Mouse (Mus musculus) neural tube, embryonic 14.5 days (tissue): ENCODE measurements at regions not wholly inside any gene's neighbourhood (a gene's known extent, or its start where the extent isn't known, plus 50 kb on each side); places are given as distances from the start of the nearest gene placed in this dataset.

Experiments
- ATAC-seq: fragments of 200-750 bp; cut with Nextera tagmentation; 2 replicates; pipeline ENCODE4 v1.8.0; 2017; ENCODE audit warnings: low read depth, mild to moderate bottlenecking, moderate TSS enrichment, moderate library complexity
- H3K27ac ChIP-seq: fragments of 300-500 bp; sonication (generic); 2 replicates; pipeline ENCODE4 v1.5.1; 2014; ENCODE audit warnings: low read depth, mild to moderate bottlenecking, control low read depth, low read length, moderate library complexity, mixed read lengths
- H3K27me3 ChIP-seq: fragments of 300-500 bp; sonication (generic); 2 replicates; pipeline ENCODE4 v1.6.1; 2014; ENCODE audit warnings: low read length; ENCODE audit not compliant: control insufficient read depth, insufficient read depth
- H3K36me3 ChIP-seq: fragments of 300-500 bp; sonication (generic); 2 replicates; pipeline ENCODE4 v1.6.1; 2014; ENCODE audit warnings: low read length, mixed read lengths; ENCODE audit not compliant: control insufficient read depth, insufficient read depth
- H3K4me1 ChIP-seq: fragments of 300-500 bp; sonication (generic); 2 replicates; pipeline ENCODE4 v1.6.1; 2014; ENCODE audit warnings: low read length; ENCODE audit not compliant: control insufficient read depth, insufficient read depth
- H3K4me2 ChIP-seq: fragments of 300-500 bp; sonication (generic); 2 replicates; pipeline ENCODE4 v1.6.1; 2014; ENCODE audit warnings: mild to moderate bottlenecking, low read depth, low read length, control low read depth
- H3K4me3 ChIP-seq: fragments of 300-500 bp; sonication (generic); 2 replicates; pipeline ENCODE4 v1.5.1; 2014; ENCODE audit warnings: low read depth, low read length, control low read depth, mixed read lengths
- H3K9ac ChIP-seq: fragments of 300-500 bp; sonication (generic); replicated peaks from 2 replicates; pipeline ENCODE4 v1.6.1; 2014; ENCODE audit warnings: low read depth, mild to moderate bottlenecking, control low read depth, low read length, mixed read lengths
- H3K9me3 ChIP-seq: fragments of 300-500 bp; sonication (generic); 2 replicates; pipeline ENCODE4 v1.6.1; 2016; ENCODE audit warnings: low read length; ENCODE audit not compliant: control insufficient read depth
- WGBS: fragments of 180-500 bp; shearing (Covaris S2); extraction: QIAGEN DNeasy Blood & Tissue Kit; methylation state at CpG from one replicate; pipeline ENCODE4 v1.1.7; 2014; 5-methylcytosine and 5-hydroxymethylcytosine counted together

- 91% methylated on average over 2 of the region's 2 CpGs for WGBS
- Histone ChIP-seq H3K9me3 (no peaks in the 10 kb centered on the region), H3K4me1 (no peaks in the 10 kb centered on the region), H3K4me3 (no peak overlapping the region), H3K27me3 (no peaks in the 10 kb centered on the region), H3K27ac (no peak overlapping the region), H3K4me2 (no peak overlapping the region), H3K9ac (no peak overlapping the region), H3K36me3 (no peaks in the 10 kb centered on the region)
- no peak for ATAC-seq
Measured at GRCm38 (mm10) chr3:148134646-148135045, 855.7 kb downstream of the Adgrl2 start.

GRCm38 (mm10) chr3:148115576-148115975 lies 874.8 kb downstream of the Adgrl2 start:
- no peaks in the 10 kb centered on the region for H3K4me1 ChIP-seq
- H3K9ac ChIP-seq = no peak overlapping the region
- H3K27me3 ChIP-seq = no peaks in the 10 kb centered on the region
- ATAC-seq = no peak
- no peak overlapping the region for H3K4me2 ChIP-seq
- H3K36me3 ChIP-seq = no peaks in the 10 kb centered on the region
- H3K27ac ChIP-seq = no peak overlapping the region
- H3K9me3 ChIP-seq = no peaks in the 10 kb centered on the region
- no peak overlapping the region for H3K4me3 ChIP-seq

- Histone ChIP-seq H3K4me1 (no peaks in the 10 kb centered on the region), H3K9me3 (no peaks in the 10 kb centered on the region), H3K4me3 (no peak overlapping the region), H3K27ac (no peak overlapping the region), H3K9ac (no peak overlapping the region), H3K27me3 (no peaks in the 10 kb centered on the region), H3K4me2 (no peak overlapping the region), H3K36me3 (no peaks in the 10 kb centered on the region)
- WGBS = 81% methylated on average over 3 of the region's 3 CpGs
- ATAC-seq = no peak
Measured at GRCm38 (mm10) chr3:148112204-148112603, 878.2 kb downstream of the Adgrl2 start.

GRCm38 (mm10) chr3:148107031-148107430 lies 883.3 kb downstream of the Adgrl2 start:
- Histone ChIP-seq H3K4me2 (no peak overlapping the region), H3K27me3 (no peaks in the 10 kb centered on the region), H3K27ac (no peak overlapping the region), H3K36me3 (no peaks in the 10 kb centered on the region), H3K9ac (no peak overlapping the region), H3K9me3 (no peaks in the 10 kb centered on the region), H3K4me3 (no peak overlapping the region), H3K4me1 (no peaks in the 10 kb centered on the region)
- no peak for ATAC-seq
- 91% methylated on average over 1 of the region's 1 CpGs for WGBS

DNA sequence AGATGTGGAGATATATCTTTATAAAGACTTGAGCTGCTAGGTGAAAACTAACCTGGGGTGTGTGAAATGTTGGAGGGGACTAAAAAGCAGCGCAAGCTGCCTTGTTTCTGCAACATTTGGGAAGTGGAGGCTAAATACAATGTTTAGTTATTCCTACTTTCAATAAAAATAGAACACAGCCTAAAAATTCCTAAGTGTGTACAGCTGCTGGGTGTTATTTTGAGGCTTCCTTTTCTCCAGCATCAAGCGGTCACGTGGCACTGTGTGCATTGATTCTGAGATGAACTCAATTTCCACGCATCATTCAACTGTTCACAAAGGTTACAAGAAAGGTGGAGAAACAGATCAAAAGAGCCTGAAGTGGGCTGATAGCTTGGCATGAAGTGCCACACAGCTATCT lies 896.4 kb downstream of the Adgrl2 start:
- 72% methylated on average over 4 of the region's 4 CpGs for WGBS
- Histone ChIP-seq H3K4me2 (no peak overlapping the region), H3K4me1 (no peaks in the 10 kb centered on the region), H3K27me3 (no peaks in the 10 kb centered on the region), H3K9ac (no peak overlapping the region), H3K27ac (no peak overlapping the region), H3K36me3 (no peaks in the 10 kb centered on the region), H3K9me3 (no peaks in the 10 kb centered on the region), H3K4me3 (no peak overlapping the region)
- ATAC-seq = no peak

DNA sequence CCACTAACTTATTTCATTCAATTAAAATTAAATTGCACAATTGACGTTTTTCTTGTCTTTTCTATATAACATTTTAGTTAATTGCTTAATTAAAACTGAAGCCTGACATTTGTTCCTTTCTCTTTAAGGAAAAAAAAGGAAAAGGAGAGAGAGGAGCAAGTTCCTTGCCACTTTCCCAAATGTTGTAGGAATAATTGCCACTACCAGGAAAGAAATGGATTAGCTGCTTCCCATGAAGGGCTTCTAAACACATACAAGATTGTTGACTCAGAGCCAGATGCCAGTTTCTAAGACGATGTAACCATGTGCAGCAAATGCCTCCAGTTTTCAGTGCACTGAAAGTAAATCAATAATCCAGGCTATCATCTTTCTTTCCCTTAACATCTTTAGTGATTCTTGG lies 914.5 kb downstream of the Adgrl2 start:
- H3K4me3 ChIP-seq = no peak overlapping the region
- 66% methylated on average over 2 of the region's 2 CpGs for whole genome bisulfite sequencing
- H3K4me1 ChIP-seq = no peaks in the 10 kb centered on the region
- H3K36me3 ChIP-seq = no peaks in the 10 kb centered on the region
- no peak overlapping the region for H3K27ac ChIP-seq
- no peak for ATAC-seq
- no peaks in the 10 kb centered on the region for H3K27me3 ChIP-seq
- no peak overlapping the region for H3K9ac ChIP-seq
- no peaks in the 10 kb centered on the region for H3K9me3 ChIP-seq
- H3K4me2 ChIP-seq = no peak overlapping the region

DNA sequence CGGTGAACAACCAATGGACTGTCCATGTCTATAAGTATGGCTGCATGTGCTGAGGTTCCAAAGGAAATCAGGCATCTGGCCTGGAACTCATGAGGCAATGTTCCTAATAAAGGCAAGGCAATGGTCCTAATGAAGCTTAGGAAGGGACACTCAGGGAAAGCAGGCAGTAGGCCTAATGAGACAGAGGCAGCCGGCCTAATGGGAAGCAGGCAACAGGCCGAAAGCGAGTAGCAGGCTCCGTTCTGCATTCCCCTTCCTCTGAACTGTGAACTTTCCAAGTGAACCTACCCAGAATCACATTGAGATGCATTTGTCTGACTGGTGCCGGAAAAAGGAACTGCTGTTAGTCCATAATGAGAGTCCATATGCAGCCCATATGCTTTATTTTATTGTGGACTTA lies 923.7 kb downstream of the Adgrl2 start:
- Histone ChIP-seq H3K9ac (no peak overlapping the region), H3K36me3 (no peaks in the 10 kb centered on the region), H3K4me3 (no peak overlapping the region), H3K4me1 (no peaks in the 10 kb centered on the region), H3K4me2 (no peak overlapping the region), H3K27ac (no peak overlapping the region), H3K9me3 (no peaks in the 10 kb centered on the region), H3K27me3 (no peaks in the 10 kb centered on the region)
- ATAC-seq = no peak
- WGBS = 88% methylated on average over 6 of the region's 6 CpGs

GRCm38 (mm10) chr3:148056074-148056473 lies 934.3 kb downstream of the Adgrl2 start:
- Histone ChIP-seq H3K4me3 (no peak overlapping the region), H3K27ac (no peak overlapping the region), H3K4me1 (no peaks in the 10 kb centered on the region), H3K9ac (no peak overlapping the region), H3K4me2 (no peak overlapping the region), H3K27me3 (no peaks in the 10 kb centered on the region), H3K9me3 (no peaks in the 10 kb centered on the region), H3K36me3 (no peaks in the 10 kb centered on the region)
- WGBS = 83% methylated on average over 4 of the region's 4 CpGs
- ATAC-seq = no peak

DNA sequence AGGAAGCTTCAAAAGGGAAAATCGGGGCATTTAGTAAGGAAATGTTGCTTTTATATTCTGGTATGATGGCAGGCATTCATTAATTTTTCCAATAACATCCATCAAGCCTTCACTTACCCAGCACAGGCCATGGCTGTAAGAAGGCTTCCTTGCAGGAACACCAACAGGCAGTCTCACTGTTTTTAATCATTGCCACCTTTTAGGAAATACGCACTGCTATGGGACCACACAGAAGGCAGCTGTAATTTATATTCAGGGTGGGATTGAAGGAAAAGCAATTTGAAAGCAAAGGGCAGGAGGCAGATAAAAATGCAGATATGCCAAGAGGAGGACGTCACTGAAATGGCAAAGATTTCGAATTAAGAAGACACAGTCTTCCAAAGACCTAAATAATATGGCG lies 937.8 kb downstream of the Adgrl2 start:
- 72% methylated on average over 5 of the region's 5 CpGs for WGBS
- no peaks in the 10 kb centered on the region for H3K27me3 ChIP-seq
- no peak for ATAC-seq
- no peaks in the 10 kb centered on the region for H3K9me3 ChIP-seq
- H3K4me2 ChIP-seq = no peak overlapping the region
- no peak overlapping the region for H3K27ac ChIP-seq
- no peaks in the 10 kb centered on the region for H3K36me3 ChIP-seq
- H3K4me3 ChIP-seq = no peak overlapping the region
- no peak overlapping the region for H3K9ac ChIP-seq
- no peaks in the 10 kb centered on the region for H3K4me1 ChIP-seq

DNA sequence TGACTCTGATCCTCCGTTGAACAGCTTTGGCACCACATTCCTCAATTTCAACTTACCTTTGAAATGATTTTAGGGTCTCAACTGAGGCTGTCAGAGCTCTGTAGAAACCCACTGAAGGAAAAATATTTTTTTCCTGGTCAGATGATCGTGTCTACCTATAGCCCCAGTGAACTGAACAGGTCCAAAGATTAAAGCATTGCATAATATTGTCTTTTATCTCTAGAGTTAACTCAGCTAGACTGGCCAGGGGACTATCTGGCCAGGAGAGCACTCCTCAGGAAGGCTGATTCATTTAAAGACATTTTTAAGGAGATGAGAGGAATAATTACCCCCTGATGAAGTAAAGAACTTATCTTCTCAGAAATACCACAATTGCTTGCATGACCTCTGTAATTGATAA lies 942.1 kb downstream of the Adgrl2 start:
- Histone ChIP-seq H3K36me3 (no peaks in the 10 kb centered on the region), H3K4me3 (no peak overlapping the region), H3K9me3 (no peaks in the 10 kb centered on the region), H3K27ac (no peak overlapping the region), H3K4me1 (no peaks in the 10 kb centered on the region), H3K4me2 (no peak overlapping the region), H3K9ac (no peak overlapping the region), H3K27me3 (no peaks in the 10 kb centered on the region)
- 88% methylated on average over 2 of the region's 2 CpGs for WGBS
- no peak for ATAC-seq
